Mouse (Mus musculus): ENCODE data around the gene Thoc5.

DNA sequence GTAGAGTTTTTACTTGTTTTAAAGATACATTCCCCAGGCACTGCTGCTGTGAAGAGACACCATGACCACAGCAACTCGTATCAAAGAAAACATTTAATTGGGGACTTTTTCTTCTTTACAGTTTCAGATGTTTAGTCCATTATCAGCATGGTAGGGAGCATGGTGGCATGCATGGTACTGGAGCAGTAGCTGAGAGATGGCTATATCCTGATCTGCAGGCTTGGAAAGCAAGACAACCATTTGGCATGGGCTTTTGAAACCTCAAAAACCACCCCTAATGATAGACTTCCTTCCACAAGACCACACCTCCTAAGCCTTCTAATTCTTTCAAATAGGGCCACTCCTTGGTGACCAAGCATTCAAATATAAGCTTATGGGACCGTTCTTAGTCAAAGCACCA is 44.7 kb upstream of the Thoc5 start:
- TF ChIP-seq CEBPB (IDR thresholded peaks at IDR 0.05; ENCODE audit: insufficient read depth, poor library complexity, severe bottlenecking) (no peak), POLR2A (IDR thresholded peaks at IDR 0.05; ENCODE audit: insufficient read length, low read depth) (no peak), MYOG (IDR thresholded peaks at IDR 0.05; ENCODE audit: control insufficient read depth in 1 of 3, insufficient read depth in 1 of 3, insufficient read length in 2 of 3, low read depth in 2 of 3) (no peak), USF1 (IDR thresholded peaks at IDR 0.05; ENCODE audit: low read depth) (no peak), TCF12 (IDR thresholded peaks at IDR 0.05; ENCODE audit: insufficient read depth, poor library complexity, severe bottlenecking) (no peak), E2F4 (IDR thresholded peaks at IDR 0.05; ENCODE audit: insufficient read depth) (no peak), POLR2AphosphoS2 (IDR thresholded peaks at IDR 0.05; ENCODE audit: insufficient read length, low read depth) (no peak), MAX (IDR thresholded peaks at IDR 0.05; ENCODE audit: low read depth) (no peak), MYOD1 (IDR thresholded peaks at IDR 0.05; ENCODE audit: control insufficient read depth in 1 of 3, insufficient read length in 2 of 3, low read depth in 2 of 3) (no peak), SRF (IDR thresholded peaks at IDR 0.05; ENCODE audit: control insufficient read depth, insufficient read length, low read depth) (no peak)

All from myocyte (in vitro differentiated cells).